Mouse (Mus musculus): ENCODE results near the gene Kdm5b.

DNA sequence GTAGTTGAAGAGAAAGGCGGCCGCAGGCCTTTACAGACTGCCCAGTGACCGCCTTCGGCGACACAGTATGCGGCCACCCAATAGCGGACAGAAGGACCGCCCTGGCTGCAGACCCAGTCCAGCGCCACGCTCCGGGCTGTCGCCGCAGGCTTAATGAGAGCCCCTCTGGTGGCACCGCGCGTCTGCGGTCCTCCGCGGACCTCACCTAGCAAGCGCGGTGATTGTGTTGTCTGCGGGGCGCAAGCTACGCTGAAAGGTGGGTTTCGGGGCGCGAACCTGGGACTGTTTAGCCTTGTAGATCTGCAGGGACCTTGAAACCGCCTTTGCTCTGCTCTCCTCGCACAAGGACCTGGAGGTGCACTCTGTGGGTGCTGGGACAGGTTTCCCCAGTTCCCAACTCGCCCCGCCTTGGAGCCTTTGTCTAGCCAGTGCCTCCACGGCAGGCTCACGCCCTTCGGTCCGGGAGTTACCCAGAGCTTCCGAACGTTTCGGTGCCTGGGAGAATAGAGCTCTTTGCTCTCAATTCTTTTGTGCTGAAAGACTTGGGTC, 46.6 kb upstream of the Kdm5b start:
- no peak for TF ChIP-seq POLR2A (IDR thresholded peaks at IDR 0.05; ENCODE audit: insufficient read depth, low read depth, low read length)
- TF ChIP-seq CTCF (IDR thresholded peaks at IDR 0.05; ENCODE audit: insufficient read depth, low read depth, low read length) = no peak

All from olfactory bulb, adult 2 months (tissue).